12 mouse cellular contexts compared by ENCODE assay signal in genomic region chr15:99615246-99615645, GRCm38 (mm10). TPM values are rescaled to one million over a fixed set of nuclear protein-coding genes. Genes with fewer than 3 reads are reported as not detected.
A peak's percentile ranks its signal among the peaks of the same experiment; 100 is the strongest.
DNase-seq lines count a peak whose midpoint lies in the region; ATAC-seq and TF ChIP-seq lines count a peak whose summit lies in the region.
"Had no signal": no experiment of that assay in that cellular context is flagged by ENCODE, and none has a peak within 500 bp of the region (broad histone marks: within the 10 kb centered on the region; RNA-seq: fewer than 3 reads in every experiment).

No protein-coding gene starts in this region.

- WGBS in cerebellum, adult 2 months, result 16% methylated on average over 9 of the region's 9 CpGs
- 43% methylated on average over 9 of the region's 9 CpGs for WGBS in midbrain, embryonic 10.5 days
- 36% methylated on average over 9 of the region's 9 CpGs for WGBS in midbrain, embryonic 11.5 days

- H3K27ac ChIP-seq in cerebellum, adult 2 months (ENCODE audit: insufficient read depth, low read length), result no peak overlapping the region; the same call in 1 of the 2 replicates
- 0 out of 2 replicates have a peak overlapping the region, but pooled peaks have one; percentile 2 for H3K27ac ChIP-seq in midbrain, embryonic 10.5 days (replicated peaks)
- H3K27ac ChIP-seq in midbrain, embryonic 11.5 days (ENCODE audit: low read depth, low read length), result no peak overlapping the region

- ATAC-seq in midbrain, embryonic 11.5 days (ENCODE audit: low FRiP score), result no peak
- ATAC-seq in granulocyte monocyte progenitor cell, adult 5-6 weeks (replicated peaks; ENCODE audit: poor library complexity, severe bottlenecking), result no peak

- no peak overlapping the region for H3K4me3 ChIP-seq in cerebellum, adult 2 months (replicated peaks; ENCODE audit: insufficient read depth, low read depth, low read length)
- no peak overlapping the region for H3K4me3 ChIP-seq in midbrain, embryonic 10.5 days
- no peak overlapping the region for H3K4me3 ChIP-seq in midbrain, embryonic 11.5 days (ENCODE audit: low read depth, low read length)
- H3K4me3 ChIP-seq: megakaryocyte, embryonic 14.5 days had no signal

- peaks cover 14% of the 10 kb centered on the region for H3K36me3 ChIP-seq in midbrain, embryonic 10.5 days
- no peaks in the 10 kb centered on the region for H3K36me3 ChIP-seq in midbrain, embryonic 11.5 days (ENCODE audit: control insufficient read depth, insufficient read depth, low read length)

- H3K9ac ChIP-seq in midbrain, embryonic 11.5 days (ENCODE audit: low read length), result no peak overlapping the region

- peaks cover 34% of the 10 kb centered on the region for H3K4me1 ChIP-seq in cerebellum, adult 2 months (ENCODE audit: control insufficient read depth, insufficient read depth, low read length)
- peaks cover 26% of the 10 kb centered on the region for H3K4me1 ChIP-seq in midbrain, embryonic 10.5 days
- 0 out of 2 replicates have a peak, but pooled peaks cover 10% of the 10 kb centered on the region for H3K4me1 ChIP-seq in midbrain, embryonic 11.5 days (ENCODE audit: control insufficient read depth, insufficient read depth, low read length)

- intact Hi-C loops in gastrocnemius, postnatal 14 days (cut with DNase I; ENCODE audit: low total_unique reads), result no loop called here

- no peaks in the 10 kb centered on the region for H3K9me3 ChIP-seq in midbrain, embryonic 10.5 days (replicated peaks)
- H3K9me3 ChIP-seq in midbrain, embryonic 11.5 days (ENCODE audit: control insufficient read depth, low read length), result no peaks in the 10 kb centered on the region

- no peak overlapping the region for H3K4me2 ChIP-seq in midbrain, embryonic 11.5 days

- DNase-seq in cerebellum, adult 2 months, result peak; percentile 47 to 61
- DNase-seq in cerebellum, postnatal 36 days, result no peak
- no peak for DNase-seq in midbrain, embryonic 10.5 days (ENCODE audit: low spot score)
- no peak for DNase-seq in midbrain, embryonic 11.5 days (ENCODE audit: low spot score, missing footprints)
- DNase-seq in lung, postnatal 25 days (ENCODE audit: low spot score), result peak; percentile 48
- no peak for DNase-seq in layer of hippocampus, postnatal 25 days (ENCODE audit: extremely low spot score in 1 of 2, low spot score in 1 of 2)
- DNase-seq in gastrocnemius, postnatal 14 days, result no peak

- H3K27me3 ChIP-seq in cerebellum, adult 2 months (ENCODE audit: control insufficient read depth, insufficient read depth, low read length), result no peaks in the 10 kb centered on the region
- peaks cover 40% of the 10 kb centered on the region for H3K27me3 ChIP-seq in midbrain, embryonic 10.5 days (ENCODE audit: low read depth, poor library complexity, severe bottlenecking)
- no peaks in the 10 kb centered on the region for H3K27me3 ChIP-seq in midbrain, embryonic 11.5 days (ENCODE audit: control insufficient read depth, insufficient read depth, low read length)

- no peak for TF ChIP-seq CTCF in cerebellum, adult 2 months (IDR thresholded peaks at IDR 0.05; ENCODE audit: borderline replicate concordance, insufficient read depth, low read depth, low read length)

- TF ChIP-seq POLR2A in cerebellum, adult 2 months (IDR thresholded peaks at IDR 0.05; ENCODE audit: borderline replicate concordance, insufficient read depth, low read length), result no peak

RNA-seq across cellular contexts. Expression of gene Aqp6, which starts 14.0 kb away (rescaled TPM):
- 29.0 and 38.4 TPM in 2 replicates for polyA plus RNA-seq in cerebellum, adult 2 months (2012; rRNA removed)
- polyA plus RNA-seq in midbrain, embryonic 10.5 days (2016; fragmentation: Nextera tagmentation; extraction: Ambion mirVana), result 0.16 TPM in 1 of 2 replicates, not detected in the other
- 0.11 and 0.22 TPM in 2 replicates for polyA plus RNA-seq in midbrain, embryonic 11.5 days (2014; fragmentation: Nextera tagmentation; extraction: Ambion mirVana)
- not detected for total RNA-seq in layer of hippocampus, postnatal 25 days (2021)
- total RNA-seq in gastrocnemius, postnatal 14 days (2021), result not detected
- total RNA-seq in granulocyte monocyte progenitor cell, adult 5-6 weeks (2014; fragmentation: Nextera tagmentation), result not detected in 2 replicates
- total RNA-seq in granulocyte monocyte progenitor cell, adult 5-6 weeks (2017), result not detected in 2 replicates
- total RNA-seq: adrenal gland, adult 18-20 months had no signal
- polyA plus RNA-seq: C2C12; small intestine, adult 2 months had no signal

RNA-seq across cellular contexts. Expression of gene Aqp5, which starts 24.7 kb away (rescaled TPM):
- polyA plus RNA-seq in cerebellum, adult 2 months (2012; rRNA removed), result 0.36 and 0.56 TPM in 2 replicates
- polyA plus RNA-seq in midbrain, embryonic 10.5 days (2016; fragmentation: Nextera tagmentation; extraction: Ambion mirVana), result 0.61 TPM in 1 of 2 replicates, not detected in the other
- polyA plus RNA-seq in midbrain, embryonic 11.5 days (2014; fragmentation: Nextera tagmentation; extraction: Ambion mirVana), result 0.37 and 0.38 TPM in 2 replicates
- under 1 TPM in 1 of 2 experiments, not detected in 1; 0.15 TPM for total RNA-seq in layer of hippocampus, postnatal 25 days (2021)
- total RNA-seq in gastrocnemius, postnatal 14 days (2021), result not detected
- not detected in 2 replicates for total RNA-seq in granulocyte monocyte progenitor cell, adult 5-6 weeks (2014; fragmentation: Nextera tagmentation)
- total RNA-seq in granulocyte monocyte progenitor cell, adult 5-6 weeks (2017), result not detected in 2 replicates

RNA-seq across cellular contexts. Expression of gene Racgap1, which starts 36.2 kb away (rescaled TPM):
- polyA plus RNA-seq in cerebellum, adult 2 months (2012; rRNA removed), result 15.5 and 15.6 TPM in 2 replicates
- 208 and 239 TPM in 2 replicates for polyA plus RNA-seq in midbrain, embryonic 10.5 days (2016; fragmentation: Nextera tagmentation; extraction: Ambion mirVana)
- polyA plus RNA-seq in midbrain, embryonic 11.5 days (2014; fragmentation: Nextera tagmentation; extraction: Ambion mirVana), result 214 and 230 TPM in 2 replicates
- 1 to 10 TPM; 4.4 to 6.2 TPM for total RNA-seq in layer of hippocampus, postnatal 25 days (2021)
- 1 to 10 TPM; 7.5 to 8.7 TPM for total RNA-seq in gastrocnemius, postnatal 14 days (2021)
- 47.0 and 75.5 TPM in 2 replicates for total RNA-seq in granulocyte monocyte progenitor cell, adult 5-6 weeks (2014; fragmentation: Nextera tagmentation)
- total RNA-seq in granulocyte monocyte progenitor cell, adult 5-6 weeks (2017), result 76.4 and 80.0 TPM in 2 replicates

RNA-seq across cellular contexts. Expression of gene Aqp2, which starts 36.4 kb away (rescaled TPM):
- 0.23 and 0.43 TPM in 2 replicates for polyA plus RNA-seq in cerebellum, adult 2 months (2012; rRNA removed)
- polyA plus RNA-seq in midbrain, embryonic 10.5 days (2016; fragmentation: Nextera tagmentation; extraction: Ambion mirVana), result not detected in 2 replicates
- not detected in 2 replicates for polyA plus RNA-seq in midbrain, embryonic 11.5 days (2014; fragmentation: Nextera tagmentation; extraction: Ambion mirVana)
- under 1 TPM in 1 of 2 experiments, not detected in 1; 0.20 TPM for total RNA-seq in layer of hippocampus, postnatal 25 days (2021)
- total RNA-seq in gastrocnemius, postnatal 14 days (2021), result not detected
- not detected in 2 replicates for total RNA-seq in granulocyte monocyte progenitor cell, adult 5-6 weeks (2014; fragmentation: Nextera tagmentation)
- not detected in 2 replicates for total RNA-seq in granulocyte monocyte progenitor cell, adult 5-6 weeks (2017)
- polyA plus RNA-seq: small intestine, adult 2 months had no signal

RNA-seq across cellular contexts. Expression of gene Asic1, which starts 54.9 kb away (rescaled TPM):
- polyA plus RNA-seq in cerebellum, adult 2 months (2012; rRNA removed), result 102 and 104 TPM in 2 replicates
- polyA plus RNA-seq in midbrain, embryonic 10.5 days (2016; fragmentation: Nextera tagmentation; extraction: Ambion mirVana), result 6.0 and 14.9 TPM in 2 replicates
- polyA plus RNA-seq in midbrain, embryonic 11.5 days (2014; fragmentation: Nextera tagmentation; extraction: Ambion mirVana), result 10.5 and 11.4 TPM in 2 replicates
- total RNA-seq in layer of hippocampus, postnatal 25 days (2021), result 10 to 100 TPM; 29.6 to 32.0 TPM
- 1 to 10 TPM in 1 of 2 experiments, under 1 TPM in 1; 0.69 to 1.0 TPM for total RNA-seq in gastrocnemius, postnatal 14 days (2021)
- total RNA-seq in granulocyte monocyte progenitor cell, adult 5-6 weeks (2014; fragmentation: Nextera tagmentation), result not detected in 2 replicates
- not detected in 2 replicates for total RNA-seq in granulocyte monocyte progenitor cell, adult 5-6 weeks (2017)

Comparison
In these comparisons a context has a peak if more than half of its experiments do, and no peak if none do; other contexts are left out.
1. DNase-seq: peak in cerebellum, adult 2 months (2 of 2) and lung, postnatal 25 days (single experiment); none in cerebellum, postnatal 36 days (0 of 2), midbrain, embryonic 10.5 days (single experiment), midbrain, embryonic 11.5 days (single experiment), layer of hippocampus, postnatal 25 days (0 of 2) and gastrocnemius, postnatal 14 days (single experiment).
2. RNA of gene Racgap1, which starts 36.2 kb away (total RNA-seq): 47.0 to 80.0 TPM in granulocyte monocyte progenitor cell, adult 5-6 weeks; 7.5 to 8.7 TPM in gastrocnemius, postnatal 14 days and 4.4 to 6.2 TPM in layer of hippocampus, postnatal 25 days; every median in the first group is over 4 times any median in the second.